Mouse (Mus musculus) heart, postnatal 0 days (tissue): ENCODE results near the gene Vmn2r58. TPM values are rescaled to one million over a fixed set of nuclear protein-coding genes. Genes with fewer than 3 reads are reported as not detected.
"Not testable (repeated sequence)": the region's sequence is repeated elsewhere in the genome, so short reads cannot be mapped to it uniquely, and the experiment has no call there.

Source experiments
- ATAC-seq: fragments of 200-750 bp; cut with Nextera tagmentation; 2 replicates; pipeline ENCODE4 v1.8.0; 2017; ENCODE audit warnings: low read depth, moderate number of reproducible peaks, moderate library complexity; ENCODE audit not compliant: insufficient read depth
- DNase-seq: peaks from one replicate; pipeline ENCODE4 v3.0.0-alpha.2; 2016; ENCODE audit warnings: low spot score
- H3K27ac ChIP-seq: fragments of 300-500 bp; sonication (generic); 2 replicates; pipeline ENCODE4 v1.5.1; 2014; ENCODE audit warnings: low read depth, mild to moderate bottlenecking
- H3K27me3 ChIP-seq: fragments of 300-500 bp; sonication (generic); 2 replicates; pipeline ENCODE4 v1.6.1; 2014; ENCODE audit warnings: low read length, mixed read lengths; ENCODE audit not compliant: control insufficient read depth, insufficient read depth
- H3K36me3 ChIP-seq: fragments of 300-500 bp; sonication (generic); replicated peaks from 2 replicates; pipeline ENCODE4 v1.6.1; 2014; ENCODE audit warnings: low read length, mixed read lengths; ENCODE audit not compliant: control insufficient read depth, insufficient read depth
- H3K4me1 ChIP-seq: fragments of 300-500 bp; sonication (generic); 2 replicates; pipeline ENCODE4 v1.6.1; 2014; ENCODE audit warnings: antibody characterized with exemption; ENCODE audit not compliant: control insufficient read depth, insufficient read depth
- H3K4me2 ChIP-seq: fragments of 300-500 bp; sonication (generic); 2 replicates; pipeline ENCODE4 v1.6.1; 2014; ENCODE audit warnings: low read depth, mild to moderate bottlenecking, low read length, moderate library complexity
- H3K4me3 ChIP-seq: fragments of 300-500 bp; sonication (generic); 2 replicates; pipeline ENCODE4 v1.5.1; 2014; ENCODE audit warnings: low read depth, low read length
- H3K9ac ChIP-seq: fragments of 300-500 bp; sonication (generic); replicated peaks from 2 replicates; pipeline ENCODE4 v1.6.1; 2014; ENCODE audit warnings: low read depth, low read length, mixed read lengths
- H3K9me3 ChIP-seq: fragments of 300-500 bp; sonication (generic); replicated peaks from 2 replicates; pipeline ENCODE4 v1.6.1; 2016; ENCODE audit warnings: low read length; ENCODE audit not compliant: control insufficient read depth
- WGBS: fragments of 180-500 bp; shearing (Covaris S2); extraction: QIAGEN DNeasy Blood & Tissue Kit; methylation state at CpG from one replicate; pipeline ENCODE4 v1.1.7; 2014; 5-methylcytosine and 5-hydroxymethylcytosine counted together
- polyA plus RNA-seq: library from polyadenylated mRNA; unstranded; fragments of >200 nt; fragmentation: Nextera tagmentation; extraction: Ambion mirVana; gene quantifications from 2 replicates; pipeline ENCODE4 v1.2.1, GENCODE M21; 2015
- total RNA-seq: library from RNA; depleted of rRNA; stranded (reverse); fragments of >200 nt; gene quantifications from 2 replicates; pipeline ENCODE4 v1.2.3, GENCODE M21; 2014; ENCODE audit warnings: low replicate concordance; rRNA removed

The Vmn2r58 gene
- not detected in 2 replicates for total RNA-seq
- polyA plus RNA-seq, result not detected in 2 replicates

- not testable (repeated sequence) for H3K4me2 ChIP-seq, H3K9me3 ChIP-seq, H3K9ac ChIP-seq, H3K27ac ChIP-seq, H3K27me3 ChIP-seq, DNase-seq, H3K4me3 ChIP-seq, ATAC-seq, H3K4me1 ChIP-seq, H3K36me3 ChIP-seq
- 61% methylated on average over 5 of the region's 5 CpGs for WGBS
Measured at GRCm38 (mm10) chr7:41872612-41873011, at the start of gene Vmn2r58. Vmn2r58 (minus strand) TSS chr7:41872712.

Other genes starting within 250 kb of the Vmn2r58 start
- 4.5 and 13.3 TPM in 2 replicates for gene Zfp788, start 239.5 kb downstream of the Vmn2r58 start, total RNA-seq
- 5.0 and 5.1 TPM in 2 replicates for gene Zfp788, start 239.5 kb downstream of the Vmn2r58 start, polyA plus RNA-seq
- gene Vmn2r59, start 186.3 kb upstream of the Vmn2r58 start, total RNA-seq, result not detected in 2 replicates
- gene Vmn2r59, start 186.3 kb upstream of the Vmn2r58 start, polyA plus RNA-seq, result not detected in 2 replicates
- gene Vmn2r60, start 235.1 kb upstream of the Vmn2r58 start, total RNA-seq, result not detected in 2 replicates
- gene Vmn2r60, start 235.1 kb upstream of the Vmn2r58 start, polyA plus RNA-seq, result not detected in 2 replicates